Comparison of ENCODE assay signal across 8 mouse cellular contexts in the genomic region with DNA sequence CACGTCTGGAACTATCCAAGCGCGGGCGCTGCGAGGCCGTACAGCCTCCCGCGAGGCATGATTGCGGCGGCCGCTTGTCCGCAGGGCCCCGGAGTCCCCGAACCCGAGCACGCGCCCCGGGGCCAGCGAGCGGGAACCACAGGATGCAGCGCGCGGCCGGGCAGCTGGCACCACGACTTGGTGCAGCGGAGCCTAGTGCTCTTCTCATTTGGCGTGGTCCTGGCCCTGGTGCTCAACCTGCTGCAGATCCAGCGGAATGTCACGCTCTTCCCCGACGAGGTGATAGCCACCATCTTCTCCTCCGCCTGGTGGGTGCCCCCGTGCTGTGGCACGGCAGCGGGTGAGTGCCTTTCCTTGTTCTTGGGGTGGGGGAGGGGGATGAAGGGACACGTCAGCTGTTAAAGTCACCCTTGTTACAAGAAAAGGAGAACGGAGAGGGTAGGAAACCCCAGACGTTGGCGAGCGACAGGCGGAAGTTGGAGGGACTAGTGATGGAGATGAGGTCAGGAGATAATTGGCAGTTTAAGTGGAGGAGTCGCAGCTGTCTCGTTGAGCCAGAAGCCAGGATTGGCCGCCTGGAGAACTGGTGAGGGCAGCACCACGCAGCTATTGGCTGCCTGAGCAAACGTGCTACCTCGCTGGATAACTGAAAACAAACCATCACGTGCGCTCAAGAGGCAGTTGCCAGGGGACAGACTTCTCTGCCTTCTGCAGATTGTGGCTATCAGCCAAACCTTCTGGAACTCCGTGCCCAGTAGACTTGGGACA. TPM values are rescaled to one million over a fixed set of nuclear protein-coding genes. Genes with fewer than 3 reads are reported as not detected.
DNase-seq lines count a peak whose midpoint lies in the region; ATAC-seq and TF ChIP-seq lines count a peak whose summit lies in the region.

No protein-coding gene starts in this region.

- peaks cover 33% of the 10 kb centered on the region; the same call in 1 of the 2 replicates for H3K36me3 ChIP-seq in hindbrain, postnatal 0 days (ENCODE audit: insufficient read depth, low read length)

- H3K4me1 ChIP-seq in hindbrain, postnatal 0 days (ENCODE audit: insufficient read depth, low read length): peaks cover 25% of the 10 kb centered on the region

- H3K9ac ChIP-seq in hindbrain, postnatal 0 days (replicated peaks; ENCODE audit: low read length): peak overlapping the region; percentile 89

- H3K9me3 ChIP-seq in hindbrain, postnatal 0 days (ENCODE audit: low read length): no peaks in the 10 kb centered on the region

- ATAC-seq in hindbrain, postnatal 0 days: peak; percentile 85
- ATAC-seq in megakaryocyte, adult 5-6 weeks (ENCODE audit: poor library complexity, severe bottlenecking): peak; percentile 70

- H3K27me3 ChIP-seq in hindbrain, postnatal 0 days (ENCODE audit: insufficient read depth, low read length): no peaks in the 10 kb centered on the region

- intact Hi-C loops in gastrocnemius, adult 2 months (cut with DNase I): loop anchor here (2.0 to 5.0 kb wide), 2 partner anchors 34 to 281 kb away; partner anchors contain the start of gene Paxip1
- intact Hi-C loops in left cerebral cortex, adult 2 months (cut with DNase I): loop anchor here (1.0 to 10.0 kb wide), 4 partner anchors 229 to 281 kb away; partner anchors contain the start of genes Htr5a, Paxip1 and Rbm33

- TF ChIP-seq CTCF in gastrocnemius, adult 2 months (IDR thresholded peaks at IDR 0.05): no peak
- 0 out of 2 replicates have a peak, but pooled peaks have one; percentile 9 for TF ChIP-seq CTCF in hindbrain, postnatal 0 days (IDR thresholded peaks at IDR 0.05; ENCODE audit: low read depth)
- TF ChIP-seq CTCF in left cerebral cortex, adult 2 months (IDR thresholded peaks at IDR 0.05): no peak; the same call in 1 of the 2 replicates

- peak; percentile 57 for DNase-seq in WW6 (ENCODE audit: low read depth, low spot score)
- DNase-seq in cerebellum, postnatal 4 days (ENCODE audit: low spot score in 2 of 2): peak; percentile 61 to 82
- peak; percentile 88 for DNase-seq in gastrocnemius, adult 2 months
- DNase-seq in hindbrain, postnatal 0 days (ENCODE audit: low spot score): peak; percentile 96
- DNase-seq in left cerebral cortex, adult 2 months (ENCODE audit: extremely low spot score in 1 of 2, low spot score in 2 of 2): peak; percentile 79 to 86
- DNase-seq in right cerebral cortex, adult 2 months (ENCODE audit: low spot score in 2 of 2): peak; percentile 84 to 91
- DNase-seq in urinary bladder, postnatal 25 days (ENCODE audit: low spot score): peak; percentile 61

- H3K27ac ChIP-seq in gastrocnemius, adult 2 months: peak overlapping the region; percentile 98
- peak overlapping the region; percentile 96 for H3K27ac ChIP-seq in hindbrain, postnatal 0 days
- H3K27ac ChIP-seq in left cerebral cortex, adult 2 months: peak overlapping the region; percentile 98

- under 1% methylated on average over 45 of the region's 50 CpGs for WGBS in hindbrain, postnatal 0 days

- H3K4me2 ChIP-seq in hindbrain, postnatal 0 days (ENCODE audit: low read depth, low read length): peak overlapping the region; percentile 97

- H3K4me3 ChIP-seq in gastrocnemius, adult 2 months: peak overlapping the region; percentile 75
- peak overlapping the region; percentile 97 for H3K4me3 ChIP-seq in hindbrain, postnatal 0 days (ENCODE audit: low read length)
- peak overlapping the region; percentile 96 for H3K4me3 ChIP-seq in left cerebral cortex, adult 2 months

RNA-seq across cellular contexts. Expression of gene Insig1, which starts 0.5 kb away (rescaled TPM):
- 1 to 10 TPM; 9.2 to 9.8 TPM for total RNA-seq in gastrocnemius, adult 2 months (2021)
- total RNA-seq in hindbrain, postnatal 0 days (2014; rRNA removed): 159 and 183 TPM in 2 replicates
- polyA plus RNA-seq in hindbrain, postnatal 0 days (2015; fragmentation: Nextera tagmentation; extraction: Ambion mirVana): 100.0 and 102 TPM in 2 replicates
- total RNA-seq in left cerebral cortex, adult 2 months (2021): 10 to 100 TPM; 76.8 to 82.2 TPM
- total RNA-seq in megakaryocyte, adult 5-6 weeks (2015): 25.2 and 26.9 TPM in 2 replicates
- 30.7 and 33.2 TPM in 2 replicates for total RNA-seq in megakaryocyte, adult 5-6 weeks (2017)

Comparison
In these comparisons a context has a peak if more than half of its experiments do, and no peak if none do; other contexts are left out.
1. Peak in every context shown above with its lines: DNase-seq, ATAC-seq, H3K4me3 ChIP-seq and H3K27ac ChIP-seq.